8 mouse cellular contexts compared by ENCODE assay signal in the genomic region with DNA sequence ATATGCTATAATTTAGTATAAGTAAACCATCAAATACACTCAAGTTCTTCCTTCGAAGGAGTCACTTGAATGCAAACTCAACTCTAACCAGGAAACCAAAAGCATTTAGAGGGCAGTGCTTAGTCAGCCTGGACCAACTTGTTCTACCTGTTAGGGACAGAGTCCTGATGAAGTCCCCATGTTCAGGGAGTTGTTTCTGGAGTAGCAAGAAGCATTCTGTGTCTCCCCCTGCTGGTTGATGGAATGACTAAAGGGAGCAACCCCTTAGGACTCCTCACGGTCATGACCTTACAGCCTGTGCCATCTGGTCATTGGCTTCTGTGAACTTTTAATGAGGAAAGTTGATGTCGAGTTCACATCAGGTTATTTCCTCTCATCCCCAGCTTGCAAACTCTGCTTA.
A peak's percentile ranks its signal among the peaks of the same experiment; 100 is the strongest.
DNase-seq lines count a peak whose midpoint lies in the region; ATAC-seq and TF ChIP-seq lines count a peak whose summit lies in the region.

No protein-coding gene starts in this region.

- no peak overlapping the region for H3K9ac ChIP-seq in hindbrain, embryonic 13.5 days
- no peak overlapping the region for H3K9ac ChIP-seq in midbrain, postnatal 0 days (replicated peaks; ENCODE audit: low read length, poor library complexity, severe bottlenecking)

- no peak overlapping the region for H3K4me3 ChIP-seq in hindbrain, embryonic 10.5 days
- no peak overlapping the region for H3K4me3 ChIP-seq in hindbrain, embryonic 13.5 days
- no peak overlapping the region for H3K4me3 ChIP-seq in midbrain, postnatal 0 days (ENCODE audit: low read depth, low read length)

- no peaks in the 10 kb centered on the region for H3K27me3 ChIP-seq in hindbrain, embryonic 10.5 days (ENCODE audit: insufficient read depth, poor library complexity, severe bottlenecking)
- no peaks in the 10 kb centered on the region for H3K27me3 ChIP-seq in hindbrain, embryonic 13.5 days
- H3K27me3 ChIP-seq in midbrain, postnatal 0 days (ENCODE audit: insufficient read depth, low read length) = no peaks in the 10 kb centered on the region

- peak; percentile 49 for TF ChIP-seq CTCF in midbrain, postnatal 0 days (IDR thresholded peaks at IDR 0.05)

- no peaks in the 10 kb centered on the region for H3K4me1 ChIP-seq in hindbrain, embryonic 10.5 days (replicated peaks)
- H3K4me1 ChIP-seq in hindbrain, embryonic 13.5 days (replicated peaks) = no peaks in the 10 kb centered on the region
- no peaks in the 10 kb centered on the region for H3K4me1 ChIP-seq in midbrain, postnatal 0 days (ENCODE audit: insufficient read depth, low read length)

- no peak overlapping the region for H3K4me2 ChIP-seq in hindbrain, embryonic 13.5 days
- H3K4me2 ChIP-seq in midbrain, postnatal 0 days (ENCODE audit: low read depth, low read length, poor library complexity, severe bottlenecking) = no peak overlapping the region

- no peaks in the 10 kb centered on the region for H3K9me3 ChIP-seq in hindbrain, embryonic 10.5 days
- 0 out of 2 replicates have a peak, but pooled peaks cover 4% of the 10 kb centered on the region for H3K9me3 ChIP-seq in hindbrain, embryonic 13.5 days
- H3K9me3 ChIP-seq in midbrain, postnatal 0 days (ENCODE audit: low read length) = no peaks in the 10 kb centered on the region

- no peak overlapping the region for H3K27ac ChIP-seq in hindbrain, embryonic 10.5 days
- no peak overlapping the region for H3K27ac ChIP-seq in hindbrain, embryonic 13.5 days
- no peak overlapping the region for H3K27ac ChIP-seq in midbrain, postnatal 0 days (ENCODE audit: low read depth, low read length)

- WGBS in hindbrain, embryonic 10.5 days = 40% methylated on average over 3 of the region's 3 CpGs
- 50% methylated on average over 3 of the region's 3 CpGs for WGBS in hindbrain, embryonic 13.5 days
- WGBS in midbrain, postnatal 0 days = 45% methylated on average over 3 of the region's 3 CpGs

- DNase-seq in hindbrain, embryonic 10.5 days (ENCODE audit: low spot score) = peak; percentile 23
- peak; percentile 85 to 88 for DNase-seq in B cell, adult 2 months
- DNase-seq in R1 (ENCODE audit: low read depth, low spot score) = peak; percentile 57
- DNase-seq in forelimb bud, embryonic 11.5 days (ENCODE audit: low read depth, low spot score) = peak; percentile 62
- DNase-seq in midbrain, postnatal 0 days (ENCODE audit: low spot score) = peak; percentile 45
- DNase-seq in thymus, postnatal 25 days = peak; percentile 85

- ATAC-seq in hindbrain, embryonic 13.5 days (ENCODE audit: low FRiP score) = no peak
- ATAC-seq in midbrain, postnatal 0 days (ENCODE audit: low FRiP score) = no peak
- ATAC-seq in erythroid progenitor cell, adult 5-6 weeks (replicated peaks; ENCODE audit: low FRiP score, poor library complexity, severe bottlenecking) = no peak

- no peaks in the 10 kb centered on the region for H3K36me3 ChIP-seq in hindbrain, embryonic 10.5 days
- H3K36me3 ChIP-seq in hindbrain, embryonic 13.5 days = no peaks in the 10 kb centered on the region
- no peaks in the 10 kb centered on the region for H3K36me3 ChIP-seq in midbrain, postnatal 0 days (ENCODE audit: insufficient read depth, low read length)

Comparison
In these comparisons a context has a peak if more than half of its experiments do, and no peak if none do; other contexts are left out.
1. DNase-seq: peak in every context shown above with its lines; median percentile 86 in B cell, adult 2 months; 85 in thymus, postnatal 25 days; 62 in forelimb bud, embryonic 11.5 days; 57 in R1; 45 in midbrain, postnatal 0 days; 23 in hindbrain, embryonic 10.5 days.